Mouse (Mus musculus) ES-Bruce4 (cell line): ENCODE results near the gene Prune1. TPM values are rescaled to one million over a fixed set of nuclear protein-coding genes. Genes with fewer than 3 reads are reported as not detected.

ENCODE experiments used
- H3K27ac ChIP-seq: 2 replicates; pipeline ENCODE4 v1.5.1; 2012; ENCODE audit warnings: low read length, inconsistent platforms; ENCODE audit not compliant: insufficient read depth
- H3K27me3 ChIP-seq: 2 replicates; pipeline ENCODE4 v1.6.1; 2012; ENCODE audit warnings: mild to moderate bottlenecking, low read length, inconsistent platforms; ENCODE audit not compliant: control insufficient read depth, poor library complexity, insufficient read depth, severe bottlenecking
- H3K36me3 ChIP-seq: 2 replicates; pipeline ENCODE4 v1.6.1; 2012; ENCODE audit warnings: inconsistent platforms, mild to moderate bottlenecking, low read length, moderate library complexity; ENCODE audit not compliant: control insufficient read depth, poor library complexity, insufficient read depth, severe bottlenecking
- H3K4me1 ChIP-seq: one replicate; pipeline ENCODE4 v1.8.1; 2011; ENCODE audit warnings: low read length; ENCODE audit not compliant: control insufficient read depth, insufficient read depth
- H3K4me3 ChIP-seq: 2 replicates; pipeline ENCODE4 v1.5.1; 2011; ENCODE audit warnings: low read depth, mild to moderate bottlenecking, low read length
- H3K9ac ChIP-seq: 2 replicates; pipeline ENCODE4 v1.6.1; 2012; ENCODE audit warnings: low read depth, mild to moderate bottlenecking, inconsistent platforms; ENCODE audit not compliant: poor library complexity, severe bottlenecking
- H3K9me3 ChIP-seq: replicated peaks from 2 replicates; pipeline ENCODE4 v1.6.1; 2012; ENCODE audit warnings: mild to moderate bottlenecking, low read length, inconsistent platforms; ENCODE audit not compliant: control insufficient read depth, poor library complexity, insufficient read depth, severe bottlenecking
- CTCF ChIP-seq: IDR thresholded peaks from one replicate; pipeline ENCODE4 v1.8.1; 2011; ENCODE audit warnings: low read depth, low read length
- EP300 ChIP-seq: IDR thresholded peaks from 2 replicates; pipeline ENCODE4 v1.6.1; 2011; ENCODE audit warnings: low read depth, low read length; ENCODE audit not compliant: insufficient read depth
- POLR2A ChIP-seq: IDR thresholded peaks from one replicate; pipeline ENCODE4 v1.8.1; 2011; ENCODE audit warnings: low read length; ENCODE audit not compliant: insufficient read depth
- polyA plus RNA-seq: library from polyadenylated mRNA; stranded (reverse); fragments of >200 nt; gene quantifications from 2 replicates; pipeline ENCODE4 v1.2.4, GENCODE M21; 2011; ENCODE audit warnings: low read depth; ENCODE audit not compliant: missing spikeins, insufficient read depth, insufficient read length

The Prune1 gene
- polyA plus RNA-seq, 1 experiment, result 43.9 TPM

DNA sequence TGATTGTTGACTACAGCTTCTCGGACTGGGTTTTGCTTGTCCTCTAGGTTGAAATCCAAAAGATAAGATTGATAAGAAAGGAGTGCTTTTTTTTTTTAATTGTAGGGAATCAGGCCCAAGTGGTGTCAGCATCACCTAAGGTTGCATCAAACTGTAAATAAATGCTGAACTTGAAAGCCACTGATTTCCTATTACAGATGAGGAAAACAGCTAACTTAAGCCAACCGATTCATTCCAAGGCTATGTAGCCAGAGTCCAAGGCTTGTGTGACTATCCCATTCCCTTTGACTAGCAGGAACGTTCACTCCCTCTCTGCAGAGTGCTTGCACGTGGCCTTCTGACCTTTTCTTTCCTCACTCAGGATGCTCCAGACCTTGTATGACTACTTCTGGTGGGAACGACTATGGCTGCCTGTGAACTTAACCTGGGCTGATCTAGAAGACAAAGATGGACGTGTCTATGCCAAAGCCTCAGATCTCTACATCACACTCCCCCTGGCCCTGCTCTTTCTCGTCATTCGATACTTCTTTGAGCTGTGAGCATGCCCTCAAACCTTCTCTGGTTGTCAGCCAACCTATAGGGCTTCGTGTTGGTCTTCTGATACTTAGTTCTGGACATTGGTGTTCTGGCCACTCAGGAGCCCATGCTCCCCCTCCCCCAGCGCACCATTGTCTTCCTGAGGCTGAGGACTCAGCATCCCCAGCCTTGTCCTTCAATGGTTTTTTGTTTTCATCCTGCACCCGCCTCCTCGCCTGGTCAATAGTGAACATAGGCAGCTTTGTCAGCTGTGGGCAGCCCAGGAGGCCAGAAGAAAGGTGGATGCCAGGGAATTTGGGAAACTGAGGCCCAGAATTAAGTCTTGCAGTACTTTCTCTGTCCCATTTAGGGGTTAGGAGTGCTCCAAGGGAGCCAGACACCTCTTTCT lies 38.1 kb upstream of the Prune1 start:
- no peak overlapping the region for H3K4me3 ChIP-seq
- no peak for TF ChIP-seq CTCF
- no peak for TF ChIP-seq EP300
- TF ChIP-seq POLR2A, result no peak
- no peaks in the 10 kb centered on the region for H3K4me1 ChIP-seq
- no peaks in the 10 kb centered on the region for H3K9me3 ChIP-seq
- no peak overlapping the region for H3K9ac ChIP-seq
- H3K27ac ChIP-seq, result no peak overlapping the region
- no peaks in the 10 kb centered on the region for H3K27me3 ChIP-seq
- H3K36me3 ChIP-seq, result peaks cover 43% of the 10 kb centered on the region

DNA sequence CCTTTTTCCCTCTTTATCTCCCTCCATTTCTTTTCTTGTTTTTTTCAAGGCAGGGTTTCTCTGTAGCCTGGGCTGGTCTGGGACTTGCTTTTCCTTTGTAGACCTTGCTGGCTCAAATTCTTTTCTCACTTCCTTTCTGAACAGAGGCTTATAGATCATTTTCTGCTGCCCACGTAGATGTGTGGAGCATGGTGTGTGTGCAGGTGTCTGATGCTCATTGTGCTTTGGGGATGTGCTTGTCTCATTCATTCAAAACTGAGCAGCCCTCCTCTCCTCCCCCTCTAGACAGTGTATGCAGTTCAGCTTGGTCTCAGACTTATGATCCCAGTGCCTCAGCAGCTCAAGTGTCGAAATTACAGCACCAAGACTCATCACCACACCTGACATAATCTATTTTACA lies 37.2 kb upstream of the Prune1 start:
- H3K27ac ChIP-seq, result peak overlapping the region; percentile 35
- H3K9me3 ChIP-seq, result no peaks in the 10 kb centered on the region
- TF ChIP-seq CTCF (no peak), EP300 (no peak), POLR2A (no peak)
- H3K4me1 ChIP-seq, result no peaks in the 10 kb centered on the region
- no peak overlapping the region for H3K4me3 ChIP-seq
- no peak overlapping the region for H3K9ac ChIP-seq
- H3K36me3 ChIP-seq, result peaks cover 36% of the 10 kb centered on the region
- H3K27me3 ChIP-seq, result no peaks in the 10 kb centered on the region

DNA sequence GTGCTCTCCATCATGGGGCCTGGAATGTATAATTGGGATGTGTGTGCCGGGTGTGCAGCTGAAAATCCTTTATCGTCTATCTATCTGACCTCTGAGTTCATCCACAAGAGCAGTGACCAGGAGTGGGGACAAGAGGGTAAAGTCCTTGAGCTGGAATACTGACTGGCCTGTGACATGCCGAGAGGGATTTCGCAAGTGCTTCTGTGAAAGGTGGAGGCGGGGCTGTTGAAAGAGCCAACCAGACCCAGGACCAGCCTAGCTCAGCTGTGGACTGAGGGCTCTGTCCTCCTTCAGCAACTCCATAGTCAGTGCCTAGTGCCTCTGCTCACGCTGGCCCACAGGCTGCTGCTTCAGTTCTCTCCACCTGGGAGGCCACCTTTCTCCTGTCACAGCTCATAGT lies 36.7 kb upstream of the Prune1 start:
- no peaks in the 10 kb centered on the region for H3K9me3 ChIP-seq
- H3K27me3 ChIP-seq, result no peaks in the 10 kb centered on the region
- H3K27ac ChIP-seq, result peak overlapping the region; percentile 85
- H3K4me1 ChIP-seq, result no peaks in the 10 kb centered on the region
- no peak overlapping the region for H3K4me3 ChIP-seq
- peak overlapping the region; percentile 2 for H3K9ac ChIP-seq
- TF ChIP-seq POLR2A (no peak), CTCF (no peak), EP300 (no peak)
- peaks cover 30% of the 10 kb centered on the region for H3K36me3 ChIP-seq

DNA sequence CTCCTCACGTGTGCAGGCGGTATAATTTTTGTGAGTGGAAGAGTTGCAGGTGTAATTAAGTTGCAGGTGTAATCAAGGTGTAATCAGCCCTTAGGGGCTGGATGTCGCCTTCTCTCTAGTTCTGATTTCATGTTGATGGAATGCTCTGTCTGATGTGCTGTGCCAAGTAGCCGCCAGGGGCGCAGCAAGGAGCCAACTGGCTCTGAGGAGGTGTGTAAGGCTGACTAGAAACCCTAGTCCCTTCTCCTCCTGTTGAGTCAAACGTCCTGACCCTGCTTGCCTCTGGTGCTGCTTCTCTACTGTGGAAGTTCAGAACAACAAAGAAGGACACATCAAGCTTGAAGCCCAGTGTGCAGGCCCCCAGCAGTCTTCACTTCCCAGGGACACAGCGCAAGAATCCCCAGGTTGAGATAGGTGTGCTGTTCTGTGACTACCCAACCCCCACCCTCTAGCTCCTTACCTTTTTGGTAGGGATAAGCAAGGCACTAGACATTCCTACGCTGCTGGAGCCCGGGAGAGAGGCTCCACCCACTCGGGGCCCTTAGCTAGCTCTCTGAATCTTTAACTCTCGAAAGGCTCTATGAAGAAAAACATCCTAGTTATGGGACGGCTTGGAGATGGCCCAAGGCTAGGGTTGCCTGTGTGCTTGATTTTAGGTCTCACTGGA lies 35.7 kb upstream of the Prune1 start:
- Histone ChIP-seq H3K4me3 (peak overlapping the region; percentile 31), H3K36me3 (peaks cover 22% of the 10 kb centered on the region), H3K9ac (peak overlapping the region; percentile 24), H3K27ac (peak overlapping the region; percentile 85), H3K4me1 (no peaks in the 10 kb centered on the region), H3K27me3 (no peaks in the 10 kb centered on the region), H3K9me3 (no peaks in the 10 kb centered on the region)
- TF ChIP-seq CTCF (peak; percentile 78), POLR2A (no peak), EP300 (0 out of 2 replicates have a peak, but pooled peaks have one; percentile 24)

- H3K36me3 ChIP-seq, result peaks cover 8% of the 10 kb centered on the region
- TF ChIP-seq POLR2A, result no peak
- no peak for TF ChIP-seq EP300
- TF ChIP-seq CTCF, result no peak
- H3K4me3 ChIP-seq, result peak overlapping the region; percentile 84
- peak overlapping the region; percentile 94 for H3K9ac ChIP-seq
- peak overlapping the region; percentile 22 for H3K27ac ChIP-seq
- H3K27me3 ChIP-seq, result no peaks in the 10 kb centered on the region
- H3K9me3 ChIP-seq, result no peaks in the 10 kb centered on the region
- H3K4me1 ChIP-seq, result no peaks in the 10 kb centered on the region
Observed at GRCm38 (mm10) chr3:95315844-95316550, 34.1 kb upstream of the Prune1 start.
